Mouse (Mus musculus): Measurements from ENCODE around the gene Ppt1.

DNA sequence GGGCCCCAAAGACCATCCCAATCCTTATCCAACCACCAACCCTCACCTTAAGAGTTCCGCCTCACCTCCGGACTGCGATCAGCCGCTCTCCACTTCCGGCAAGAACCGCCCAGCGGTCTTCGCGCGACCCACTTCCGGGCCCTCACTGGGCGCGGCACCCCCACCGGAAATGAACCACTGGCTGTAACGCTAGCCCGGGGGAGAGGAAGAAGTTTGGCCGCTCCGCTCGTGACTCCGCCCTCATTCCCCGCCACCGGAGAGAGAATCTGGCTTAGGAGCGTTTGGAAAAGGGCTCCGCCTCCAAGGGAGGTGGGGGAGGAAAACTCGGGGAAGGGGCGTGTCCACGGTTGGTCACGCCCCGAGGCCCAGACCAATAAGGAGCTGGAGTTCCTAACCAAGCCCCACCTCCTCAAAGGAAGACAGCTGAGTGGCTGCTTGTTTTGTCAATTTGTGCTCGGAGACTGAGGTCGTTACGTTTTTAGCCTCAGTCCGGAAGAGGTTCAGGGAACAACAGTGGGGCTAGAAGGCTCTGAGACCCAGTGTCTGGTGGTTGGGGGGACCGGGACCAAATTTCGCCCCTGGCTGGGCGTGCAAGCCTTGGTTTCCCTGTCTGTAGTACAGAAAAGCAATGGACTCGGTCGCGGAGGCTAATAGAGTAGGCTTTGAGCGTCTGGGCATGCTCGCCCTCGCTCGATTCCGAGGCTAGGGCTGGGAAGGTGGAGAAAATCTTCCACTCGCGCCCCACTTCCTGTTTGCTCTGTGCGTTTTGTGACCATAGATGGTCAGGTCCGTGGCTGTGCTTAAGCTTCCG is 49.9 kb downstream of the Ppt1 start, which contains the start of gene Cap1:
- no peak for TF ChIP-seq CTCF (IDR thresholded peaks at IDR 0.05; ENCODE audit: low read depth, low read length)
- no peak for TF ChIP-seq POLR2A (IDR thresholded peaks at IDR 0.05; ENCODE audit: borderline replicate concordance, low read depth, low read length)
